Mouse (Mus musculus): ENCODE data around the gene Purb.

- TF ChIP-seq CTCF (conservative IDR thresholded peaks at IDR 0.05; ENCODE audit: low read length), result no peak
- no peak for TF ChIP-seq POU5F1 (IDR thresholded peaks at IDR 0.05; ENCODE audit: borderline replicate concordance, low read length)
- no peak for TF ChIP-seq NANOG (IDR thresholded peaks at IDR 0.05; ENCODE audit: borderline replicate concordance, low read length)
Observed at GRCm38 (mm10) chr11:6477350-6477749, 1.6 kb upstream of the Purb start.
